Mouse (Mus musculus) heart, postnatal 0 days (tissue): ENCODE data around the gene Bcl2l1.

Experiments used
- CTCF ChIP-seq: IDR thresholded peaks from 2 replicates; pipeline ENCODE4 v1.5.1; 2016; ENCODE audit warnings: antibody characterized with exemption, control low read depth, low read depth
- EP300 ChIP-seq: IDR thresholded peaks from 2 replicates; pipeline ENCODE4 v1.6.1; 2016; ENCODE audit warnings: antibody characterized with exemption, low read depth

DNA sequence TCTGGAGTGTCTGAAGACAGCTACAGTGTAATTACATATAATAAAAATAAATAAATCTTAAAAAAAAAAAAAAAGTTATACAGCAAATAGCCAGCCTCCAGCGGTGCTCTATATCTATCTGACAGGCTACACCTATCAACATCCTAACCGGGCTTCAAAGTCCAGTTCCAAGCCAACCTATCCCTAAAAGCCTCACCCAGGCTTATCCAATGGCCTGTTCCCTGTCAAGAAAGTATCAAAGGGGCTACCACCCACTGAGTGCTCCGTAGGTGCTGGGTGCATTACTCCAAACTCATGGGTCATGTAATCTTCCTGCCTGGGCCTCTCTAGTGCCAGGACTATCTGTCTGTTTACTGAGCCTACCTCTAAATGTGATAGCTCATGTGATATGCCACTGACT is 23.4 kb downstream of the Bcl2l1 start:
- no peak for TF ChIP-seq CTCF
- TF ChIP-seq EP300 = no peak
